Mouse (Mus musculus) bone marrow macrophage, adult 2 months (primary cell): ENCODE results near the gene Ccdc82. TPM values are rescaled to one million over a fixed set of nuclear protein-coding genes. Genes with fewer than 3 reads are reported as not detected.
A peak's percentile ranks its signal among the peaks of the same experiment; 100 is the strongest.

ENCODE experiments used
- H3K27ac ChIP-seq: 2 replicates; pipeline ENCODE4 v1.5.1; 2012; ENCODE audit warnings: low read depth, low read length; ENCODE audit not compliant: insufficient read depth
- H3K4me1 ChIP-seq: 2 replicates; pipeline ENCODE4 v1.6.1; 2012; ENCODE audit warnings: low read length; ENCODE audit not compliant: control insufficient read depth, insufficient read depth
- H3K4me3 ChIP-seq: 2 replicates; pipeline ENCODE4 v1.5.1; 2012; ENCODE audit warnings: mild to moderate bottlenecking, low read length, moderate library complexity; ENCODE audit not compliant: insufficient read depth
- CTCF ChIP-seq: IDR thresholded peaks from 2 replicates; pipeline ENCODE4 v1.5.1; 2012; ENCODE audit warnings: low read depth, mild to moderate bottlenecking, low read length, moderate library complexity
- POLR2A ChIP-seq: IDR thresholded peaks from 2 replicates; pipeline ENCODE4 v1.6.1; 2012; ENCODE audit warnings: mild to moderate bottlenecking, low read depth, low read length, borderline replicate concordance
- polyA plus RNA-seq: library from polyadenylated mRNA; stranded (reverse); fragments of >200 nt; gene quantifications from 2 replicates; pipeline ENCODE4 v1.2.4, GENCODE M21; 2012; ENCODE audit not compliant: missing spikeins, insufficient read depth, insufficient read length

Gene Ccdc82
- 30.2 and 33.2 TPM in 2 replicates for polyA plus RNA-seq

DNA sequence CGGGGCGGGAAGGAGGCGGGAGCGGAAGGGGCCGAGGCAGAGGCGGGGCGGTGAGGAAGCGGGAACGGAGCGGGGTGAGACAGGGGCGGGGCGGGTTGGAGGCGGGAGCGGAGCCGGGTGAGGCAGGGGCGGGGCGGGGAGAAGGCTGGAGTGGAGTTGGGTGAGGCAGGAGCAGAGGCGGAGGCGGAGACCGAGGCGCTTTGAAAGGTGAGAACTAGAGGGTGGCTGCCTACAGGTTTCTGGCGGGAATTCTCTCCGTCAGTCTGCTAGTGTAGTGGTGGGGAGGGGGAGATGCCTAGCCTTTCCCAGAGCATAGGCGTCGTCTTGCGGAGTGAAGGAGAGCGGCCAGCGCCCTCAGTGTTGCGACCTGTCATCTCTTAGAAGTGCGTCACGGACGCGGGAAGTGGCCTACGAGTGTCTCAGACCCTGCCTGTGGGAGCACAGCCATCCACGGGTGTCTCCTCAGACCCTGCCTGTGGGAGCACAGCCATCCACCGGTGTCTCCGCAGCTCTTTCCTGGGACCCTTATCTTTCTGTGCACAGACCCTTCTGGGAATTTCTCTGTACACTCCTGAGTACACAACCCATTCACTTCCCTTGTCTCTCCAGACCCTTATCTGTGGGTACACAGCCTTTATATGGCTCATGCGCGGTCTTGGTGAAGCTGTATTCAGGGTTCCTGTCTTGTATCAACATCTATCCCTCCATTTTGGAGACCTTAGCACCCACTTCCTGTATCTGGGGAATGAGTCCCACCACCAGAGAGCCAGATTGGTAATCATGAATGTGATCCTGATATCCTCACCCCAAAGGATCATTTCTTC is at the start of gene Ccdc82:
Ccdc82 (plus strand) TSS at position 141 of the 824 bp plus-strand sequence.
- peak within 1 kb of the TSS; percentile 46; the same call in 1 of the 2 replicates for H3K27ac ChIP-seq
- peaks cover 11% of the 10 kb centered on the region for H3K4me1 ChIP-seq
- TF ChIP-seq CTCF (no peak), POLR2A (no peak)
- H3K4me3 ChIP-seq, result peak within 1 kb of the TSS; percentile 98

DNA sequence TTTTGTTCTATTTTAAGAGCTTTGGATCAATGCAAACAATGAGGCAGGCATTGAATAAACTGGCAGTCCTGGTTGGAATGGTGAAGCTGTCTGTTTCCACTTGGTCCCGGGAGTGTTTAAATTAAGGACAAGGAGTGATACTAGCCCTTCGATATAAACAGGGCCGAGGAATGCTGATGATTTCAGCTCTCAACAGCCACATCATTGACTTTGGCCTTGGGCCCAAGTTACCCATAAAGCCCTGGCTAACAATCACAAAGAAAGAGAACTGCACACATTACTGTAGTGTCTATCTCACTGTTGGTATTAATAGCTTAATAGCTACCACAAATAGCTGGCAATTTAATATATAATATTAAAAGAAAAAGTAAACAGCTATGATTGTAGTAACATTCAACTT is 46.7 kb upstream of the Ccdc82 start:
- TF ChIP-seq POLR2A (no peak), CTCF (no peak)
- Histone ChIP-seq H3K4me3 (no peak overlapping the region), H3K4me1 (no peaks in the 10 kb centered on the region), H3K27ac (no peak overlapping the region)

DNA sequence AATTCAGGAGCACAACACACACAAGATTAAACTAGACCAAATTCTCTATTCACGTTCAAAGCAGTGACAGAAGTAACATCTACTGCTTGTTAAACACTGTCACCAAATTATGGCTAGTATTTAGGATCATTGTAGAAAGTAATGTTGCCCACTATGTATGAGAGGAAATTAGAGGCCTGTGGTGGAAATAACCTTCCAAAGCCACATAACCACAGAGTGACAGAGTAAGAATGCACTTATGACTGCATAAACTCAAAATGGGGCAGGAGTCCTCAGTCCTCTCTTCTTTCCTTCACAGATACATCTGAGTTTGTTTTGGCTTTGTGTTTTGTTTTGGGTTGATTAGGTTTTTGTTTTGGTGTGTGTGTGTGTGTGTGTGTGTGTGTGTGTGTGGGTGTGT is 43.6 kb upstream of the Ccdc82 start:
- TF ChIP-seq POLR2A, result no peak
- no peak for TF ChIP-seq CTCF
- Histone ChIP-seq H3K27ac (no peak overlapping the region), H3K4me3 (no peak overlapping the region), H3K4me1 (no peaks in the 10 kb centered on the region)

GRCm38 (mm10) chr9:13203681-13204080 is 43.1 kb upstream of the Ccdc82 start:
- H3K27ac ChIP-seq, result no peak overlapping the region

GRCm38 (mm10) chr9:13206369-13206768 is 40.4 kb upstream of the Ccdc82 start:
- no peak overlapping the region for H3K27ac ChIP-seq
- H3K4me1 ChIP-seq, result no peaks in the 10 kb centered on the region
- H3K4me3 ChIP-seq, result no peak overlapping the region
- TF ChIP-seq CTCF (no peak), POLR2A (no peak)

More at GRCm38 (mm10) chr9:13203681-13204080, 43.1 kb upstream of the Ccdc82 start:
- TF ChIP-seq CTCF, result no peak
- no peak for TF ChIP-seq POLR2A
- no peaks in the 10 kb centered on the region for H3K4me1 ChIP-seq
- no peak overlapping the region for H3K4me3 ChIP-seq

- no peak overlapping the region for H3K4me3 ChIP-seq
- no peak overlapping the region for H3K27ac ChIP-seq
- no peak for TF ChIP-seq POLR2A
- no peak for TF ChIP-seq CTCF
- no peaks in the 10 kb centered on the region for H3K4me1 ChIP-seq
Observed at GRCm38 (mm10) chr9:13225872-13226271, 20.9 kb upstream of the Ccdc82 start.

GRCm38 (mm10) chr9:13230553-13230952 is 16.2 kb upstream of the Ccdc82 start:
- peaks cover 11% of the 10 kb centered on the region for H3K4me1 ChIP-seq
- TF ChIP-seq CTCF (no peak), POLR2A (no peak)
- H3K4me3 ChIP-seq, result no peak overlapping the region
- H3K27ac ChIP-seq, result no peak overlapping the region

GRCm38 (mm10) chr9:13231545-13232216 is 15.1 kb upstream of the Ccdc82 start:
- H3K4me1 ChIP-seq, result peaks cover 11% of the 10 kb centered on the region
- no peak overlapping the region for H3K4me3 ChIP-seq
- peak; percentile 24; the same call in 1 of the 2 replicates for TF ChIP-seq CTCF
- no peak for TF ChIP-seq POLR2A
- H3K27ac ChIP-seq, result no peak overlapping the region

DNA sequence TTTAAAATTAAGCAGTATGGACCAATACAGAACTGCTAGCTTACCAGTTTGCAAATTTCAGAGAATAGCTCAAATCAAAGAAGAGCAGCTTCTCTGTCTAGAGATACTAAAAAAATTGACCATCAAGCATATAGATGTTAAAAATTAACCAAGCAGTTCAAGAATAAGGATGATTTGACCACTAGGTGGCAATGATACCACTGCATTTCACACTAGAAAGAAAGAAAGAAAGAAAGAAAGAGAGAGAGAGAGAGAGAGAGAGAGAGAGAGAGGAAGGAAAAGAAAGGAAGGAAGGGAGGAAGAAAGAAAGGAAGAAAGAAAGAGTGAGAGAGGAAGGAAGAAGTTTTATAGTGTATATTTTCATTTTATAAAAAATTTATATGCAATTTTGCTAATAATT is 4.4 kb upstream of the Ccdc82 start:
- Histone ChIP-seq H3K4me1 (peaks cover 8% of the 10 kb centered on the region), H3K27ac (no peak overlapping the region), H3K4me3 (no peak overlapping the region)
- TF ChIP-seq CTCF, result no peak
- no peak for TF ChIP-seq POLR2A

GRCm38 (mm10) chr9:13245481-13245880 is 1.3 kb upstream of the Ccdc82 start, which contains the start of gene Jrkl:
Gene Jrkl (minus strand): TSS chr9:13245829.
- TF ChIP-seq POLR2A (no peak), CTCF (no peak)
- H3K4me3 ChIP-seq, result peak within 1 kb of the TSS; percentile 66
- peak within 1 kb of the TSS; percentile 72 for H3K27ac ChIP-seq
- H3K4me1 ChIP-seq, result peaks cover 11% of the 10 kb centered on the region
